Mouse (Mus musculus) NIH3T3 (cell line): ENCODE data around the gene Spen.

ENCODE experiments used
- DNase-seq: peaks from one replicate; pipeline ENCODE4 v3.0.0-alpha.2; 2012; ENCODE audit warnings: low read depth

Gene Spen

DNA sequence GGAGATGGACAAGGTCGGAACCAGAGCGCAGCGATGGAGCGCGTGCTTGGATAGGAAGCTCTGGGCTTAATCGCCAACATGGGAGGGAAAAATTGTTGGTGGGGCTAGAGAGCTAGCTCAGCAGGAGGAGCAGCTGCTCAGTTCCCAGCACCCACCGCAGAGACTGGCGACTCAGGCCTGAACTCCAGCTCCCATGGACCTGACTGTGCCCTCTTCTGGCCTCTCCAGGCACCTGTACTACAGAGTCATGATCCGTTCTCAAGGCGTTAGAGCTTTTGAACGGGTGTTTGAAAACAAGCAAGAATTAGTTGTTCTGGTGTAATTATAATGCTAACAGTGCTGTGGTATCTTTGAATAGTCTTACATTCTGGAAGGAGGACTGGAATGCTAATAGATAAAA, 9.5 kb downstream of the Spen start:
- no peak for DNase-seq

DNA sequence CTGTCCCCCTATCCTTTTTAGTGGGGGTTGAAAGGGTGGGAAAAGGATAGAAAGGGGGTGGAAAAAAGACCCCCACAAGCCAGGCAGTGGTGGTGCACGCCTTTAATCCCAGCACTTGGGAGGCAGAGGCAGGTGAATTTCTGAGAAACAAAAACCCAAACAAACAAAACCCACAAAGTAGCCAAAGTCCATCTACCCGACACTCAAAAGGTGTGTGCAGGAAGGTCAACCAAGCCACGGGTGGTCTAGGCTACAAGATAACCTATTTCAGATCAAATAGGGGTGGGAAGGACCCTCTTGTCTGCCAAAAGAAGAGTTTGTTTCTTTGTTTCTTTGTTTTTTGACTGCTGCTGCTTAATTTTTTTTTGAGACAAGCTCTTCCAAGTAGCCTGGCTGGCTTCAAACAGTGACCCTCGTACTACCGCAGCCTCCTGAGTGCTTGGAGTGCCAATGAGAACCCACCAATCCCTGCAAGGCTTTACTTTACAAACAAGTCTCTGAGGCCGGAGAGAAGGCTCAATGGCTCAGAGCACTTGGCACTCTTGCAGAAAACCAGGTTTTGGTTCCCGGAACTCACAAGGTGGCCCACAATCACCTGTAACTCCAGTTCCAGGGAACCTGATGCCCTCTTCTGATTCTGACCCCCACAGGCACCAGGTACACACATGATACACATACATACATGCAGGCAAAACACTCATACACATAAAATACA, 11.3 kb downstream of the Spen start:
- DNase-seq, result no peak

DNA sequence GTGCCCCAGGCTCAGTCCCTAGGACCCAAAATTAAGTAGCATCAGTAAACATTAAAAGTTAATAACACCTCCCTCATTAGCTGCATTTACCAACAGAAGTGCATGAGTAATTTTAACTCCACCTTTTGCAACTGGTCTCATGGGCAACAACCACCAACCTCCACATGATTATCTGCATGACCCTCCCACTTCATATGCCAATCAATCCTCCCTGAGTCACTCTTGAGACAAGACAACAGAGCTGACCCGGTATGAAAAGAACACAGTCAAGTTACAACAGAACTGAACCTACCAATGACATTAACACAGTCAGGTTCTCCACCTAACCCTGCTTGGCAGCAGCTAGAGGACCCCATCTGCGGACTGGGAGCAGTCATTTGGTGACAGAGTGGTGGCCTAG, 12.5 kb downstream of the Spen start:
- DNase-seq, result no peak

GRCm38 (mm10) chr4:141524658-141525057, 13.7 kb downstream of the Spen start:
- DNase-seq, result peak; percentile 62

GRCm38 (mm10) chr4:141523128-141523527, 15.3 kb downstream of the Spen start:
- DNase-seq, result no peak

DNA sequence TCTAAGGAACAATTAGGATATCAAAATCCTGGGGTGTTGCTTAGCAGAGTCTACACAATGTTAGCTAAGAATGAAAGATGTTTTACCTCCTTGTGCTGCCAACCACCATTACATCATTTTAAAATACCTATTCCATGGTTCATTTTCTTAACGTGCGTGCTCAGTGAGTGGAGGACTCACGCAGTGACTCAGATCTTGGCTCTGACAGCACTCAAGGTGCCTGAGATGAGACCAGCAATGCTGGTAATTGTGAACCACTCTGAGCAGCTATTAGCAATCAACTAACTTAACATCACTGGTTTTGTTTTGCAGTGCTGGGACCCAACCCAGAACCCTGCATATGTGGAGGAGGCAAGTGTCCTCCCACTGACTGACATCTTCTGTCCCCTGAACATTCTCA, 20.0 kb downstream of the Spen start:
- peak; percentile 71 for DNase-seq

DNA sequence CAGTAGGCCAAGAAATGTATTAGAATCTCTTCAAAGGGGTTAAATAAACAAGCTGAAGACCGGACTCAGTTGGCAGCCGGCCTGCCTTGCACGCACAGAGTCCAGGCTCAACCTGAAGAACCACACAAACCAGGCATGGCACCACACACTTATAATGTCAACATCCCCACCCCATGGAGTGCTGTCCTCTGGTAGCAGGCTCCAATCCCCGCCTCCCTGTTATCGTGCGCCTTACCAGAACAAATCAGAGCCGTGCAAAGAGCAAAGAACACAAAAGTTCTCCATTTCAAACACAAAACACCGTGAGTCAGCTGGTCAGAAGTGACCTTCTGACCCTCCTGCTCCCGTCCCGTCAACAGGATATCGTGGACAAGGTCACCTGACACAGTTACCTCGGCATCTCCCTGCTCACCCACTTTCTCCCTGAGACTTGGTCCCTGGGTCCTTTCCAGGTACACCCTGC, 24.2 kb downstream of the Spen start:
- DNase-seq, result no peak

DNA sequence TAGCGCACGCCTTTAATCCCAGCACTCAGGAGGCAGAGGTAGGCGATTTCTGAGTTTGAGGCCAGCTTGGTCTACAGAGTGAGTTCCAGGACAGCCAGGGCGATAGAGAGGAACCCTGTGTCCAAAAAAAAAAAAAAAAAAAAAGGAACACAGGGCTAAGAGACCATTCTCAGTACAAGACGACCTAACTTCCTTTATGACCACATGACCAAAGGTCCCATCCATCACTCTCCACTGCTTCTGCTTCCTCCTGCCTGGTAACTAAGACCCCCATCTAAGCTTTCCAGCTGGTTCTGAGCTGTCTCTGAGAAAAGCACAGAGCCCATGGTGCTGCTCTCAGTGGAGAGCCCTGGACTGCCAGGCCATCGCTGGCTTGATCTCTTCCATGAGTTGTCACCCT, 26.3 kb downstream of the Spen start:
- DNase-seq, result no peak

GRCm38 (mm10) chr4:141510457-141510856, 27.9 kb downstream of the Spen start:
- no peak for DNase-seq

- DNase-seq, result peak; percentile 35
These were observed 31.5 kb downstream of the Spen start for GRCm38 (mm10) chr4:141506893-141507292.

DNA sequence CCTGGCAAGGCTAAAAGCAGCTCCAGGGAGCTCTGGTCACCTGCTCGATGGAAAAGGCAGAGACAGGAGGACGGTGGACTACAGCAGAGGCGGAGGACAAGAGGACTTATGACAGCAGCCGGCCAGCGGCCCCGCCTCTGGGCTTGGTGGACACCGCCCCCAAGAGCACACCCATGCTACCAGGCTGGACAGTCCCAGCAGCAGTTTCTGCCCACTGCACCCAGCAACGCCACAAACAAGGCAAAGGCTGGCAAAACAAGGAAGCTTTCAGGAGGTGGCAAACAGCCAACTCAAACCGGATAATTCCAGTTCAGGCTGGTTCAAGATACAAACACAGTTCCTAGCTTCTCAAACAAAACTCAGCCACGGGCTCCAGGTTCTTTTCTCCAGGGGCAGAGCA, 32.0 kb downstream of the Spen start:
- peak; percentile 69 for DNase-seq

DNA sequence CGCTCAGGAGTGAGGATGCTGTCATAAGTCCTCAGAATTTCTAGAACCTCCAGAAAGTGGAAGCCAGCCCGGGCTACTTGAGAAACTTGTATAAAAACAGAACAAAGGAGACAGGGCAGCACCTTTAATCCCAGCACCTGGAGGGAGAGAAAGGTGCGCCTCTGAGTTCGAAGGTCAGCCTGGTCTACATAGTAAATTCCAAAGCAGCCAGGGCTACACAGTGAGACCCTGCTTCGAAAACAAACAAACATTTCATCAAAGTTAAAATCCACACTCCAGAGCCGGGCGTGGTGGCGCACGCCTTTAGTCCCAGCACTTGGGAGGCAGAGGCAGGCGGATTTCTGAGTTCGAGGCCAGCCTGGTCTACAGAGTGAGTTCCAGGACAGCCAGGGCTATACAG, 32.6 kb downstream of the Spen start:
- no peak for DNase-seq

DNA sequence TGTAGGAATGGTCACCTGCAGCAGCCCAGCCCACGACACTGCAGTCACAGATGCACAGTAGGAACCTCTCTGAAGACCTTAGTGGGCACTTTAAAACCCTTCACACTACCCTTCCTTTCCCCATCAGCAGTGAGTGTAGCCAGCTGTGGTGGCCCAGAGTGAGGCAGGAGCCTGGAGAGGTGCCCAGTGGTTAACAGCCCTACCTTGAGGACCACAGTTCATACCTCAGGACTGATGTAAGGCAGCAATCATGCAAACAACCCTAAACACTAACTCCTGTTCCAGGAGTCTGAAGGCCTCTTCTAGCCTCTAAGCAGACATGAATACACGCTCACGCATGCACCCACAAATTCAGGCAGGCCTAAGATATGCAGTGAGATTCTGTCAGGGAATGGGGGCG, 33.9 kb downstream of the Spen start:
- no peak for DNase-seq

- DNase-seq, result no peak
These were observed 35.7 kb downstream of the Spen start for GRCm38 (mm10) chr4:141502723-141503122.

DNA sequence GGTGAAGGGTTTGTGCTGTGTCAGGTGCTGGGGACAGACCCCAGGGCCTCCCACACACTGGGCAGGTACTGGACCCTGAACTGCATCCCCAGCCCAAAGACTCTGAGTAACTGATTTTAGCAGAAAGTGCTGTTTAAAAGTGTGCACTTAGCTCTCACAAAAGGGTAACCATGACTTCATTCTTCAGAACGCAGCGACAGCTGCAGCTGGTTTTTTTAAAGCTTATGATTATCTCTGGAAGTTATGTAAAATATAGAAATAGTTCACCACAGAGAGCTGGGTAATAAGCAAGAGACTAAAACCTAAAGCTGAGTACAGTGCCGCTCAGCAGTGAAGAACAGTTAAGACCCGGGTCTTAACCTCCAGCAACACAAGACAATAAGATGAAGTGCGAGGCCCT, 37.3 kb downstream of the Spen start:
- DNase-seq, result peak; percentile 32

DNA sequence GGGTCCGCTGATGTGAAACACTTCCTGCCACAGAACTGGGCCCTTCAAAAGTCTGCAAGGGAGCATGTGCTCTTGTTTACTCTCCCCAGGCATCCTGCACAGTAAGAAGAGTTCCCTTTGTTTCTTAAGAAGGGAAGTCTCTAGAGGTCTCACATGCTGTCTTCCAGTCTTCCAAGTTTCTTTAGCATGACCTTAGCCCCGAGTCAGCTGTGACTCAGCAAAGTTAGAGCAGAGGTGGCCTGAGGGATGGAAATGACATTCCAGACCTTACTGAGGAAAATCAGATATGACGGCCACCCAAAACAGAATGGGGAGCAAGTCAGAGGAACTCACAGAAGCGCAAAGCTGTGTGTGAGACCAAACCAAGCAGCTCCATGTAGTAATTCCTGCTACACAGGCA, 37.8 kb downstream of the Spen start:
- peak; percentile 38 for DNase-seq

- peak; percentile 25 for DNase-seq
These were observed 49.7 kb downstream of the Spen start for GRCm38 (mm10) chr4:141488670-141489069.

- no peak for DNase-seq
These were observed 50.8 kb downstream of the Spen start for GRCm38 (mm10) chr4:141487581-141487980.

- no peak for DNase-seq
These were observed 54.3 kb downstream of the Spen start for GRCm38 (mm10) chr4:141484071-141484470.

DNA sequence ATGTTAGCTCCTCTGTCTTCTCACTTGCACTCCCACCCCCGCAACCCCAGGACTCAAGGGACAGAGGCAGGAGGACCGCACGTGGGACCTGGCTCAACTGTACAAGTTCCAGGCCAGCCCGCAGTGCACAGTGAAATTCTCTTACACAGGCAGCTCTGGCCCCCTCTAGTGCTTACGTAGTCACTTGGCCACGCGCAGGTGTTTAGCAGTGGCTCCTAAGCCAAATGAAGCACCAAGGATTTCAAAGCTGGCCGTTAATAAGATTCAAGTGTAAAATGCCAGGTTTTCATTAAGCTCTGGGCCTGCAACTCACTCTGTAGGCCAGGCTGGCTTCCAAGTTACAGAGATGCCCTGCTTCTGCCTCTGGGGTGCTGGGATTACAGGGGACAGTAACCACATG, 59.0 kb downstream of the Spen start:
- no peak for DNase-seq

- DNase-seq, result no peak
These were observed 59.6 kb downstream of the Spen start for GRCm38 (mm10) chr4:141478794-141479193.

DNA sequence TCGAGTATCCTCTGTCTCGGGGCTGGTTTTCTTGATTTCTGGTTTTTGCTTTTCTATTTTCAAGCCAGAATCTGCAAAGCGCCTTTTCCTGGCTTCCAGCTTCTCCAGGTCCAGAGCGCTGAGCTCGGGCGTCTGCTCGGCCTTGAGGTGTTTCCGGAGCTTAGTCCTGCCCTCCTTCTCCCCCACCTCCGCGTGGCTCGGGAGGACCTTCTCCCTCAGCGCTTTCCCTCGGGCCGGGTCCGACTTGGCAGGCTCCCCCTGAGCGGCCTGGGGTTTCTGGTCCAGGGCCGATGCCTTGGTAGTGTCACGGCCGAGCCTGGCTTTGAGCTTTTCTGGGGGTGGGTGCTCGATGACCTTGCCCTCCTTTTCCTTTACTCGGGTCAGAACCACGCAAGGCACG, 60.2 kb downstream of the Spen start:
- no peak for DNase-seq

GRCm38 (mm10) chr4:141477681-141478102, 60.7 kb downstream of the Spen start:
- DNase-seq, result no peak

DNA sequence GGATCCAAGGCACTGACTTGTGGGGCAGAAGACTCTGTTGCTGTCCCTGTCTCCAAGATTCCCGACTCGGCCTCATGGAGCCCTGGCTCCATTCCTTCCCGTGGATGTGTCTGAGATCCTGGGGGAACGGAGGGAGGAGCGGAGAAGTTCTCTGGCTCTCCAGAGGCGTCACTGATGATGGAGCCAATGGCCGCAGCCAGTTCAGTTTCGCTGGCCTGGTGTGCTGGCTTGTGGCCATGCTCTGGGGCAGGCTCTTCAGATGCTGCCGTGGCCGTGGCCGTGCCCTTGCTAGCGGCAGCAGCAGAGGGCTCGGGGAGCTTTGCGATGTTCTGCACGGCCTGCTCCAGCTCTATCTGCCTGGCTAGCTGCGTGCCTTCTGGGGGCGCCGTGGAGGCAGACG, 64.0 kb downstream of the Spen start:
- no peak for DNase-seq
